Mouse (Mus musculus) hindbrain, embryonic 16.5 days (tissue): ENCODE data around the gene Btbd35f9. TPM values are rescaled to one million over a fixed set of nuclear protein-coding genes. Genes with fewer than 3 reads are reported as not detected.
"Not testable (repeated sequence)": the region's sequence is repeated elsewhere in the genome, so short reads cannot be mapped to it uniquely, and the experiment has no call there.

Source experiments
- ATAC-seq: fragments of 200-750 bp; cut with Nextera tagmentation; 2 replicates; pipeline ENCODE4 v1.8.0; 2017; ENCODE audit warnings: moderate TSS enrichment, moderate library complexity
- H3K27ac ChIP-seq: fragments of 300-500 bp; sonication (generic); 2 replicates; pipeline ENCODE4 v1.5.1; 2014; ENCODE audit warnings: low read depth, mild to moderate bottlenecking, control low read depth, low read length, moderate library complexity
- H3K27me3 ChIP-seq: fragments of 300-500 bp; sonication (generic); replicated peaks from 2 replicates; pipeline ENCODE4 v1.6.1; 2014; ENCODE audit warnings: low read length; ENCODE audit not compliant: control insufficient read depth, insufficient read depth
- H3K36me3 ChIP-seq: fragments of 300-500 bp; sonication (generic); 2 replicates; pipeline ENCODE4 v1.6.1; 2014; ENCODE audit warnings: mild to moderate bottlenecking, low read length, moderate library complexity, mixed read lengths; ENCODE audit not compliant: control insufficient read depth, insufficient read depth
- H3K4me1 ChIP-seq: fragments of 300-500 bp; sonication (generic); 2 replicates; pipeline ENCODE4 v1.6.1; 2014; ENCODE audit warnings: low read depth, low read length; ENCODE audit not compliant: control insufficient read depth, insufficient read depth
- H3K4me2 ChIP-seq: fragments of 300-500 bp; sonication (generic); 2 replicates; pipeline ENCODE4 v1.6.1; 2014; ENCODE audit warnings: mild to moderate bottlenecking, low read length, control low read depth, moderate library complexity
- H3K4me3 ChIP-seq: fragments of 300-500 bp; sonication (generic); 2 replicates; pipeline ENCODE4 v1.5.1; 2014; ENCODE audit warnings: mild to moderate bottlenecking, low read length, control low read depth, moderate library complexity
- H3K9ac ChIP-seq: fragments of 300-500 bp; sonication (generic); 2 replicates; pipeline ENCODE4 v1.6.1; 2014; ENCODE audit warnings: low read depth, mild to moderate bottlenecking, control low read depth, low read length, moderate library complexity
- H3K9me3 ChIP-seq: fragments of 300-500 bp; sonication (generic); 2 replicates; pipeline ENCODE4 v1.6.1; 2014; ENCODE audit warnings: mild to moderate bottlenecking, low read length, moderate library complexity; ENCODE audit not compliant: control insufficient read depth
- WGBS: fragments of 180-500 bp; shearing (Covaris S2); extraction: QIAGEN DNeasy Blood & Tissue Kit; methylation state at CpG from one replicate; pipeline ENCODE4 v1.1.7; 2014; 5-methylcytosine and 5-hydroxymethylcytosine counted together
- polyA plus RNA-seq: library from polyadenylated mRNA; unstranded; fragments of >200 nt; fragmentation: Nextera tagmentation; extraction: Ambion mirVana; gene quantifications from 2 replicates; pipeline ENCODE4 v1.2.1, GENCODE M21; 2015

Gene Btbd35f9
- not detected in 2 replicates for polyA plus RNA-seq

GRCm38 (mm10) chrX:34161399-34161798, at the start of gene Btbd35f9:
Gene Btbd35f9 (minus strand): TSS chrX:34161499.
- not testable (repeated sequence) for H3K27me3 ChIP-seq, H3K9ac ChIP-seq, ATAC-seq, H3K36me3 ChIP-seq, H3K27ac ChIP-seq, H3K4me1 ChIP-seq, H3K4me3 ChIP-seq, H3K4me2 ChIP-seq, H3K9me3 ChIP-seq
- WGBS = no CpG with 5 or more reads among the region's 5 CpGs

Other genes starting within 250 kb of the Btbd35f9 start
- gene Btbd35f6, start 205.0 kb downstream of the Btbd35f9 start, polyA plus RNA-seq = not detected in 2 replicates
- gene Gm21870, start 174.7 kb downstream of the Btbd35f9 start, polyA plus RNA-seq = not detected in 2 replicates
- gene Spin2g, start 77.2 kb upstream of the Btbd35f9 start, polyA plus RNA-seq = not detected in 2 replicates